Mouse (Mus musculus): ENCODE measurements at regions not wholly inside any gene's neighbourhood (a gene's known extent, or its start where the extent isn't known, plus 50 kb on each side); places are given as distances from the start of the nearest gene placed in this dataset.

DNA sequence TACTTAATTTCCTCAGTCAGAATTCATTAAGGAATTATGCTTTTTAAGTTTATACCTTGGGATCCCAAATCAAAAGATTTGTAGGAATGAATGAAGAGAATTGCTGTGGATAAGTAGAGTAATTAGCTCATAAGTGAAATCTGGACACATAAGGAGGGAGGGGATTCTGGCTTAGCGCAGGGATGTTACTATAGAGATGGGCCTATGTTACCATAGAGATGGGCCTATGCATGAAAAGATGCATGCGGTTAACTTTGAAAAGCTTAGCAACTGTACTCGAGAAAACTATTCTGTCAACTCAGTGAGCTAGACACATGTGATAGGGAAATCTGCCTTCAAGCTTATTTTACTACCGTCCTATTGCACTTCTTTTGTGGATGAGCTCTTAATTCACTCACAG, 204.5 kb upstream of the F930015N05Rik start:
- Histone ChIP-seq H3K4me2 (ENCODE audit: low read depth, severe bottlenecking) (no peak overlapping the region), H3K9ac (ENCODE audit: low read length) (no peak overlapping the region), H3K27me3 (ENCODE audit: control insufficient read depth, insufficient read depth, low read length) (no peaks in the 10 kb centered on the region), H3K9me3 (ENCODE audit: control insufficient read depth, low read length) (no peaks in the 10 kb centered on the region; the same call in 1 of the 2 replicates), H3K4me3 (ENCODE audit: low read depth, low read length) (no peak overlapping the region), H3K27ac (replicated peaks; ENCODE audit: low read depth, low read length) (no peak overlapping the region), H3K36me3 (ENCODE audit: control insufficient read depth, insufficient read depth, low read length) (no peaks in the 10 kb centered on the region; the same call in 1 of the 2 replicates), H3K4me1 (ENCODE audit: control insufficient read depth, insufficient read depth, low read length) (0 out of 2 replicates have a peak, but pooled peaks cover 10% of the 10 kb centered on the region)
- 92% methylated on average over 4 of the region's 4 CpGs for WGBS
- DNase-seq (ENCODE audit: low spot score) = no peak
- no peak for ATAC-seq (ENCODE audit: insufficient number of reproducible peaks, low FRiP score, low TSS enrichment, low read depth)

DNA sequence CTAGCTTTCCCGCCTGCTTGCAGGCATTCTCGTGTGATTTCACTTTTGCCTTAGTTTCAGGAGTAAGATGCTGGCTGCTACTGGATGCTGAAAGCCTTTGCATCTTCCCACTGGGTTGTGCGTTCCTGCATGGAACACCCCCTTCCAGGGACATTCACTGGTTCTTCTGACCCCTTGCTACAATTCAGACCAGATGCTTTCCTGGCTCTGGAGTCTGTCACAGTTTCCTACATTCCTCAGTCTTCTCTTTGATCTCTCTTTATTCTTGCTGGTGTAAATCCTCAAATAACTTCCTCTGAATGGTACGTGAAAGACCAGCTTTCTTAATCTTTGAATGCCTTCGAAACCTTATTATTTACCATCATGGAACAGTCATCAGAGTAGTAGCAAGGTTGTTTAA, 206.7 kb upstream of the F930015N05Rik start:
- Histone ChIP-seq H3K27ac (replicated peaks; ENCODE audit: low read depth, low read length) (no peak overlapping the region), H3K36me3 (ENCODE audit: control insufficient read depth, insufficient read depth, low read length) (no peaks in the 10 kb centered on the region; the same call in 1 of the 2 replicates)
- 19% methylated on average over 5 of the region's 5 CpGs for WGBS

DNA sequence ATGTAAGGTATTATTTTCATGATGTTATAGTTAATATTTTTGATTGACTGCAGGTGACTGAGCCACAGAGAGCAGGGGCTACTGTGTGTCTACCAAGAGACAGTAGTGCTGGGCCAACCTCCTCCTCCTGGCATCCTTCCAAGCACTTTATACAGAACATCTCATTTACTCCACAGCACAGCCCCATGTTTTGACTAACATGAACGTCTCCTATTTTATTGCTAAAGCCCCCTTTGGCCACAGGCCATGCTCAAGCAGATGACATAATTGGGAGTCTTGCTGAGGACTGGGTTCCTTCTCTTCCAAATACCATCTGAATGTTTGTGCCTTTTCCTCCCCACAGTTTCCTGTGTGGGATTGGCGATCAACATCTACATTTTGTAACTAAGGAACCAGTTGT, 211.5 kb upstream of the F930015N05Rik start:
- Histone ChIP-seq H3K9ac (ENCODE audit: low read length) (no peak overlapping the region), H3K9me3 (ENCODE audit: control insufficient read depth, low read length) (no peaks in the 10 kb centered on the region), H3K4me2 (ENCODE audit: low read depth, severe bottlenecking) (no peak overlapping the region), H3K27me3 (ENCODE audit: control insufficient read depth, insufficient read depth, low read length) (no peaks in the 10 kb centered on the region), H3K4me1 (ENCODE audit: control insufficient read depth, insufficient read depth, low read length) (0 out of 2 replicates have a peak, but pooled peaks cover 8% of the 10 kb centered on the region), H3K36me3 (ENCODE audit: control insufficient read depth, insufficient read depth, low read length) (no peaks in the 10 kb centered on the region; the same call in 1 of the 2 replicates), H3K4me3 (ENCODE audit: low read depth, low read length) (no peak overlapping the region), H3K27ac (replicated peaks; ENCODE audit: low read depth, low read length) (no peak overlapping the region)
- no peak for DNase-seq (ENCODE audit: low spot score)
- WGBS = 82% methylated on average over 2 of the region's 2 CpGs
- no peak for ATAC-seq (ENCODE audit: insufficient number of reproducible peaks, low FRiP score, low TSS enrichment, low read depth)

More for the DNA sequence above, 206.7 kb upstream of the F930015N05Rik start:
- Histone ChIP-seq H3K4me2 (ENCODE audit: low read depth, severe bottlenecking) (no peak overlapping the region), H3K27me3 (ENCODE audit: control insufficient read depth, insufficient read depth, low read length) (no peaks in the 10 kb centered on the region), H3K4me3 (ENCODE audit: low read depth, low read length) (no peak overlapping the region), H3K4me1 (ENCODE audit: control insufficient read depth, insufficient read depth, low read length) (0 out of 2 replicates have a peak, but pooled peaks cover 10% of the 10 kb centered on the region), H3K9me3 (ENCODE audit: control insufficient read depth, low read length) (no peaks in the 10 kb centered on the region), H3K9ac (ENCODE audit: low read length) (no peak overlapping the region)
- DNase-seq (ENCODE audit: low spot score) (peak; percentile 50), ATAC-seq (ENCODE audit: insufficient number of reproducible peaks, low FRiP score, low TSS enrichment, low read depth) (no peak)

DNA sequence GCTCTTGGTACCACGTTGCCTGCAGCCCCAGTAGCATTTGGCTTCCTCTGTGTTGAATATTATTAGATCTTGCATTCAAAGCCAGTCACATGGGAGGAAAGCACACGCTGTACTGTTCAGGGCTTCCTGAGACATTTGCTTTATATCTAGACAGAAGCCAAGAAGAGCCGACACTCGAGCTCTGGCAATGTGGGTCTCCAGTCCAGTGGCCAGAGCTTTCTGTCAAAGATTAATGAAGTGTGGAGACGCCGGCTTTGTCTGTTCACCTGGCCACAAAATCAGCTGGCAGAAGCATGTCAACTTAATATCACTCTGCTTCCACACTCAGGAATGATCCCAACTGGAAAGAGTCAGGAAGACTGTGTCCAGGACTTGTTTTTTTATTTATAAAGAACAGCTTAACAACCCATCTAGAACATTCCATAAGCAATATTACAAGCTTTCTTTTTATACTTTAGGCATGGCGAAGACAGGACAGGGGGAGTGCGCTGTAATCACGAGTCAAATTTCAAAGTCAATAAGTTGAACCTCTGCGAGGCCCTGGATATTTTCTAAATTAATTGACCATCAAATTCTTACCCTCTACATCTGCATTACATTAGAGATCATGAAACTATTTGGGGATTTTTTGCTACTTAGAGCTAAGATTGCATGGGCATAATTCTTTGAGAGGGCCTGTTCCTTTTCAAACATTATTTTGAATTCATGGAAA, 214.3 kb upstream of the F930015N05Rik start:
- 54% methylated on average over 10 of the region's 10 CpGs for WGBS
- no peak overlapping the region for H3K27ac ChIP-seq (replicated peaks; ENCODE audit: low read depth, low read length)
- ATAC-seq (ENCODE audit: insufficient number of reproducible peaks, low FRiP score, low TSS enrichment, low read depth) (no peak), DNase-seq (ENCODE audit: low spot score) (peak; percentile 40)
- H3K9me3 ChIP-seq (ENCODE audit: control insufficient read depth, low read length) = no peaks in the 10 kb centered on the region
- no peaks in the 10 kb centered on the region for H3K27me3 ChIP-seq (ENCODE audit: control insufficient read depth, insufficient read depth, low read length)
- H3K4me2 ChIP-seq (ENCODE audit: low read depth, severe bottlenecking) = no peak overlapping the region
- no peak overlapping the region for H3K9ac ChIP-seq (ENCODE audit: low read length)
- no peak overlapping the region for H3K4me3 ChIP-seq (ENCODE audit: low read depth, low read length)
- no peaks in the 10 kb centered on the region for H3K4me1 ChIP-seq (ENCODE audit: control insufficient read depth, insufficient read depth, low read length)
- no peaks in the 10 kb centered on the region for H3K36me3 ChIP-seq (ENCODE audit: control insufficient read depth, insufficient read depth, low read length)

DNA sequence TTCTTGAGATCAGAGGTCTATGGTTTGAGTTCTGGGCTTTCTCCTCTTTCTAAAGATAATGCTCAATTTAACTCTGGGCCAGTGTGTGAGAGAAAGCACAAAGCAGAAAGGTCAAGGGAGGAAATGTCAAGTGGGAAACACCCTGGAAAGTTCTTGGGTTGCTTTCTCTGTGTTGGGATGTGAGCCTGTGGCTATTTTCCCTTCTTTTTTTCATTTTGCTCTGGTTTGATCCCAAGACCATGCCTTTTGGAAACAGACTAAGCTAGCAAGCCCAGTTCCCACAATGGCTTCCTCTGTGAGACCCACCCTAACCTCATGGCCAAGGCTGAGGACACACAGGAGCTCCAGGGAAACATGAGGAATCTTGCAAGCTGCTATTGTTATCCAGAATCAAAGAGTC, 216.4 kb upstream of the F930015N05Rik start:
- no peak overlapping the region for H3K4me3 ChIP-seq (ENCODE audit: low read depth, low read length)
- no peaks in the 10 kb centered on the region for H3K27me3 ChIP-seq (ENCODE audit: control insufficient read depth, insufficient read depth, low read length)
- no peaks in the 10 kb centered on the region; the same call in 1 of the 2 replicates for H3K4me1 ChIP-seq (ENCODE audit: control insufficient read depth, insufficient read depth, low read length)
- no peak overlapping the region for H3K27ac ChIP-seq (replicated peaks; ENCODE audit: low read depth, low read length)
- no peaks in the 10 kb centered on the region for H3K36me3 ChIP-seq (ENCODE audit: control insufficient read depth, insufficient read depth, low read length)
- H3K9me3 ChIP-seq (ENCODE audit: control insufficient read depth, low read length) = no peaks in the 10 kb centered on the region
- DNase-seq (ENCODE audit: low spot score) (no peak), ATAC-seq (ENCODE audit: insufficient number of reproducible peaks, low FRiP score, low TSS enrichment, low read depth) (no peak)
- no peak overlapping the region for H3K9ac ChIP-seq (ENCODE audit: low read length)
- no peak overlapping the region for H3K4me2 ChIP-seq (ENCODE audit: low read depth, severe bottlenecking)

DNA sequence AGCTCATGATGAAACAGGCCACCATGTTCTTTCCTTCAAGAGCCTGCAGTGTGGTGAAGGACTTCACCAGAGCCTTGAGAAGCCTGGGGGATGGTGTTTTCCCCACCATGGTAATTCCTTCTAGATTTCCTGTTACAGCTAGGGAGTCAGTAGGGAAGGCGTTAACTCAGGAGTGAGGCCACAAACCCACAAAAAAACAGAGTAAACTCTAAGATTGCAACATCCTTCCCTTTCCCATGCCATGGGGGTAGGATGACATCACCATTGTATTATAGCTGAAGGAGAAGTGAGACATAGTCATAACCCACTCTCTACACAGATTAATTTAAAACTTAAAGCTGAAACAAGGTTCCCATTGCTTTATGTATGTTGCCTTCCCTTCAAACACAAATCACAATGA, 218.7 kb upstream of the F930015N05Rik start:
- no peaks in the 10 kb centered on the region; the same call in 1 of the 2 replicates for H3K4me1 ChIP-seq (ENCODE audit: control insufficient read depth, insufficient read depth, low read length)
- no peak overlapping the region for H3K4me3 ChIP-seq (ENCODE audit: low read depth, low read length)
- H3K4me2 ChIP-seq (ENCODE audit: low read depth, severe bottlenecking) = no peak overlapping the region
- WGBS = 92% methylated on average over 1 of the region's 1 CpGs
- DNase-seq (ENCODE audit: low spot score) = no peak
- no peak for ATAC-seq (ENCODE audit: insufficient number of reproducible peaks, low FRiP score, low TSS enrichment, low read depth)
- no peaks in the 10 kb centered on the region for H3K27me3 ChIP-seq (ENCODE audit: control insufficient read depth, insufficient read depth, low read length)
- no peak overlapping the region for H3K9ac ChIP-seq (ENCODE audit: low read length)
- no peaks in the 10 kb centered on the region for H3K36me3 ChIP-seq (ENCODE audit: control insufficient read depth, insufficient read depth, low read length)
- H3K27ac ChIP-seq (replicated peaks; ENCODE audit: low read depth, low read length) = no peak overlapping the region
- H3K9me3 ChIP-seq (ENCODE audit: control insufficient read depth, low read length) = no peaks in the 10 kb centered on the region

DNA sequence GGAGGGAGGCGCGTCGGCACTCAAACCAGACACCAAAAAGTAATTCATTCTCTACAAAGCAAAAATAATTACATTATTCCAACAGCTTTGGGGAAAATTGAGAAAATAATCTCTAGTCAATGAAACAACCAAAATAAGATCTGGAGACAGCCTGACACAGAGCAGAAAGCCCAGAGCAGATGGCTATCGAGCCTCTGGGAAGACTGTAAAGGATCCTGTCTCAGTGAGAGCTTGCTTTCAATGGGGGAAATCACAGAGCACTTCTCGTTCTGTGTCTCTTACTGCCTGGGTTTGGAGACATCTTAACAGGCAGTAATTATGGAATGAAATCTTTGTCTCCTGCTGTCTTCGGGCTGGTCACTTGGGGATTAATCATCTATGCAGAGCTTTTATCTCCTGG, 226.7 kb upstream of the F930015N05Rik start:
- 16% methylated on average over 6 of the region's 6 CpGs for whole genome bisulfite sequencing
- Histone ChIP-seq H3K4me2 (ENCODE audit: low read depth, severe bottlenecking) (no peak overlapping the region), H3K27ac (replicated peaks; ENCODE audit: low read depth, low read length) (no peak overlapping the region), H3K9me3 (ENCODE audit: control insufficient read depth, low read length) (no peaks in the 10 kb centered on the region), H3K4me3 (ENCODE audit: low read depth, low read length) (no peak overlapping the region), H3K4me1 (ENCODE audit: control insufficient read depth, insufficient read depth, low read length) (0 out of 2 replicates have a peak, but pooled peaks cover 5% of the 10 kb centered on the region), H3K9ac (ENCODE audit: low read length) (no peak overlapping the region), H3K36me3 (ENCODE audit: control insufficient read depth, insufficient read depth, low read length) (no peaks in the 10 kb centered on the region), H3K27me3 (ENCODE audit: control insufficient read depth, insufficient read depth, low read length) (no peaks in the 10 kb centered on the region)
- ATAC-seq (ENCODE audit: insufficient number of reproducible peaks, low FRiP score, low TSS enrichment, low read depth) (no peak), DNase-seq (ENCODE audit: low spot score) (no peak)

DNA sequence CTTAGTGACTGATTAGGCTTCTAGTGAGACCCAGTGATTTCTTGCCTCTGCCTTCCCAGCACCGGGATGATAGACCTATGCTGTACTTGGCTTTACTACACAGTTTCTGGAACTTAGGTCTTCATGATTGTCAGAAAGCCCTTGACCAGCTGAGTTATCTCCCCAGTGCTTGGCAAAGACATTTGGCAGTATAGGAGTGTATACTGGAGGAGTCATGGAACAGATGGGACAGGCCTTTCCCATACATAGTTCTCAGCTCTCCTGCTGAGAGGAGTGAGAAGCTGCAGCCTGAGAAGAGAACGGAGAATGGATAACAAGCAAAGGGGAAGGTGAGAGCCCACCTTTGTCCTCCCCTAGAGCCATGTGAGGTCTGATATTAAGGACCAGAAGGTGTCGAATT, 230.6 kb upstream of the F930015N05Rik start:
- no peak for ATAC-seq (ENCODE audit: insufficient number of reproducible peaks, low FRiP score, low TSS enrichment, low read depth)
- no peak overlapping the region for H3K9ac ChIP-seq (ENCODE audit: low read length)
- H3K27me3 ChIP-seq (ENCODE audit: control insufficient read depth, insufficient read depth, low read length) = no peaks in the 10 kb centered on the region
- DNase-seq (ENCODE audit: low spot score) = no peak
- no peak overlapping the region for H3K4me2 ChIP-seq (ENCODE audit: low read depth, severe bottlenecking)
- WGBS = 88% methylated on average over 3 of the region's 3 CpGs
- peaks cover 9% of the 10 kb centered on the region for H3K4me1 ChIP-seq (ENCODE audit: control insufficient read depth, insufficient read depth, low read length)
- H3K27ac ChIP-seq (replicated peaks; ENCODE audit: low read depth, low read length) = no peak overlapping the region
- no peaks in the 10 kb centered on the region for H3K9me3 ChIP-seq (ENCODE audit: control insufficient read depth, low read length)
- H3K36me3 ChIP-seq (ENCODE audit: control insufficient read depth, insufficient read depth, low read length) = no peaks in the 10 kb centered on the region
- H3K4me3 ChIP-seq (ENCODE audit: low read depth, low read length) = no peak overlapping the region

DNA sequence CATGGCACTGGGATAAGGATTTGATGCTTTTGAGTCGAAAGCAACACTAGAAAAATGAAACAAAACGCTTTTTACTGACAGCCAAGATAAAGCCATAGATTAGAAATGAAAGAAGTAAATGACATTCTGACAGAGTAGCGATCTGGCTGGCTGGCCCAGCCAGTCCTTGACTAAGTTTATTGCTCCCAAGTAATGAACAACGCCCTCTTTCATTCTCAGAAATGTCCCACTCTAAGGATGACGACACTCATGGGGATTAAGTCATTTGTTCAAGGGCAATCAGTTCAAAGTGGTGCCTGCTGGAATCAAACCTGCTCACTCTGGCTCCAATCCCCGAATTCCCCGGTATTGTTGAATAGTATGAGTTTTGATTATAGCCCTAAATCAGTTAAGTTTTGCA, 231.1 kb upstream of the F930015N05Rik start:
- ATAC-seq (ENCODE audit: insufficient number of reproducible peaks, low FRiP score, low TSS enrichment, low read depth) = no peak

More for the DNA sequence above, 231.1 kb upstream of the F930015N05Rik start:
- Histone ChIP-seq H3K4me1 (ENCODE audit: control insufficient read depth, insufficient read depth, low read length) (peaks cover 14% of the 10 kb centered on the region), H3K27me3 (ENCODE audit: control insufficient read depth, insufficient read depth, low read length) (no peaks in the 10 kb centered on the region), H3K36me3 (ENCODE audit: control insufficient read depth, insufficient read depth, low read length) (no peaks in the 10 kb centered on the region), H3K9ac (ENCODE audit: low read length) (no peak overlapping the region), H3K4me3 (ENCODE audit: low read depth, low read length) (no peak overlapping the region), H3K27ac (replicated peaks; ENCODE audit: low read depth, low read length) (no peak overlapping the region), H3K4me2 (ENCODE audit: low read depth, severe bottlenecking) (no peak overlapping the region), H3K9me3 (ENCODE audit: control insufficient read depth, low read length) (no peaks in the 10 kb centered on the region)
- no peak for DNase-seq (ENCODE audit: low spot score)
- 54% methylated on average over 7 of the region's 7 CpGs for WGBS
